Mouse (Mus musculus) myocyte (in vitro differentiated cells): ENCODE measurements at regions not wholly inside any gene's neighbourhood (a gene's known extent, or its start where the extent isn't known, plus 50 kb on each side); places are given as distances from the start of the nearest gene placed in this dataset.

ENCODE experiments used
- CEBPB ChIP-seq: IDR thresholded peaks from 2 replicates; pipeline ENCODE4 v1.6.1; 2011; ENCODE audit warnings: mild to moderate bottlenecking, moderate library complexity; ENCODE audit not compliant: poor library complexity, insufficient read depth, severe bottlenecking
- MAX ChIP-seq: IDR thresholded peaks from one replicate; pipeline ENCODE4 v1.6.1; 2011; ENCODE audit warnings: low read depth, mild to moderate bottlenecking, control low read depth
- MYOD1 ChIP-seq, 3 experiments: IDR thresholded peaks; one replicate each; pipeline ENCODE4 v1.6.1; 2011; ENCODE audit warnings: control low read depth in 2 of 3, low read depth in 2 of 3, mild to moderate bottlenecking in 2 of 3, moderate library complexity in 1 of 3; ENCODE audit not compliant: insufficient read length in 2 of 3, control insufficient read depth in 1 of 3
- MYOG ChIP-seq, 3 experiments: IDR thresholded peaks; one replicate each; pipeline ENCODE4 v1.6.1; 2011; ENCODE audit warnings: control low read depth in 2 of 3, low read depth in 2 of 3, mild to moderate bottlenecking in 2 of 3; ENCODE audit not compliant: insufficient read length in 2 of 3, control insufficient read depth in 1 of 3, insufficient read depth in 1 of 3
- POLR2A ChIP-seq: IDR thresholded peaks from one replicate; pipeline ENCODE4 v1.6.1; 2011; ENCODE audit warnings: low read depth, mild to moderate bottlenecking, control low read depth, moderate library complexity; ENCODE audit not compliant: insufficient read length
- POLR2AphosphoS2 ChIP-seq: IDR thresholded peaks from one replicate; pipeline ENCODE4 v1.6.1; 2011; ENCODE audit warnings: low read depth, control low read depth; ENCODE audit not compliant: insufficient read length
- REST ChIP-seq: IDR thresholded peaks from one replicate; pipeline ENCODE4 v1.6.1; 2011; ENCODE audit warnings: mild to moderate bottlenecking, control low read depth, moderate library complexity; ENCODE audit not compliant: insufficient read depth, insufficient read length
- SRF ChIP-seq: IDR thresholded peaks from one replicate; pipeline ENCODE4 v1.6.1; 2011; ENCODE audit warnings: low read depth; ENCODE audit not compliant: control insufficient read depth, insufficient read length
- TCF12 ChIP-seq: IDR thresholded peaks from one replicate; pipeline ENCODE4 v1.6.1; 2011; ENCODE audit warnings: mild to moderate bottlenecking, control low read depth; ENCODE audit not compliant: poor library complexity, insufficient read depth, severe bottlenecking
- USF1 ChIP-seq: IDR thresholded peaks from one replicate; pipeline ENCODE4 v1.6.1; 2011; ENCODE audit warnings: low read depth, mild to moderate bottlenecking, control low read depth, moderate library complexity

DNA sequence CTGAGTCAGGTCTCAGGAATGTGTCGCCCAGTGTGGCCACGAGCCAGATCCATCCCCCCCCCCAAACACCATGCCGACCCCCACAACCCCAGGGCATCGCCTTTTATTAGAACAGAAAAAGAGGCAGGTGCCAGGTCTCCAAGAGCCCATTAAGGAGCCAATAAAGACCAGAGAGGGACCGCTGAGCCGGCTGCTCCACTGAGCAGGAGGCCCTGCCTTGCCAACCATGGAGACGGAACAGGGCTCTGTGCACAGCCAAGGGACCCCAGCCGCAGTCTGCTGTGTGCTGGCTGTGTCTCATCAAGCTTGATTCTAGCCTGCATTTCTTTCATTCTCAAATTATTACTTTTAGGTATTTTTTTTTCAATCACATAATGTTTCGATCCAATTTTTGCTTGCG is 86.7 kb upstream of the Wnt4 start:
- TF ChIP-seq CEBPB (no peak), REST (no peak), POLR2A (no peak), POLR2AphosphoS2 (no peak), TCF12 (no peak), MYOG (IDR thresholded peaks at IDR 0.05; ENCODE audit: control insufficient read depth in 1 of 3, insufficient read depth in 1 of 3, insufficient read length in 2 of 3, low read depth in 2 of 3) (no peak), SRF (no peak), USF1 (no peak), MYOD1 (IDR thresholded peaks at IDR 0.05; ENCODE audit: control insufficient read depth in 1 of 3, insufficient read length in 2 of 3, low read depth in 2 of 3) (no peak), MAX (no peak)
